Mouse (Mus musculus) cerebellum, postnatal 25 days (tissue): Measurements from ENCODE around the gene Fam98c.
"Not testable (repeated sequence)": the region's sequence is repeated elsewhere in the genome, so short reads cannot be mapped to it uniquely, and the experiment has no call there.

Experiments
- DNase-seq, 2 experiments: peaks; one replicate each; pipeline ENCODE4 v3.0.0; 2021; ENCODE audit warnings: mixed read lengths in 2 of 2

Fam98c gene

DNA sequence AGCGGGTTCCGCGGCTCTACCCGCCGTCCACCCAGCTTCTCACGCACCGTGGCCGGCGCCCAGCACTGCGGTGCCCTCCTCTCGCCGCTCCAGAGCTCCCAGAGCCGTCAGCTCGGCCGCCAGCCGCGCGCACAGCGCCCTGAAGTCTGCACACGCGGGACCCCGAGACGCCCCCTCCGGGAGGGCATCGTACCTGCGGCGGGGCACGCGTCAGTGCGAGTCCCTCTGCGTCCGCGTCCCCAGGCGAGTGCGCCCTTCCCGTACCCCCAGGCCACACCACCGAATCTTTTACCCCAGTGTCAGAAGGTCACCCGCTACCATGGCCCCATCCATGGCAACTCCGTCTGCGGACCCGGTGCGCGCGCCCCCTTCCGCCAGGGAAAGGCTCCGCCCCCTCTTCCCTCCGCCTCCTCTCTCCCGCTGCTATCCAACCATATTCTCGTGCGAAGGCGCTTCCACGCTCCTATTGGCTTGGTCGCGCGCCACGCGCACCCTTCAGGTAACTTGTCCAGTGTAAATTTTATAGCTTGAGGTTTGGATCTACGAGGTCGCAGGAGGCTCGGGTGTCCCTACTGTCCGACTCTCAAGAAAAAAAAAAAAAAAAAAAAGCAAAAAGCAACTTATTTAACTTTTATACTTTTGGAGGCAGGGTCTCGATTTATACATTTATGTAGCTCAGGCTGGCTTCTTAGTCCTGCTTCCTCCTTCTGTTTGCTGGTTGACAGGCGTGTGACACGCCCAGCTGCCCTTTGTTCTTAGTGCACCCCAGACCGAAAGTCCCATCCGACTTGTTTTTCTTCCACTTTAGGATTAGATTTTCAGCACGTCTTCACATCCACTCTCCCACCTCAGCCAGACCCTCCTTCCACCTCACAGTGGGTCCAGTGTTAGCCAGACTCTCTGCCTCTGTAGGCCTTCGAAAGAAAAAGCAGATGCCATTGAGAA lies at the start of gene Fam98c:
TSS of gene Fam98c (minus strand) at position 397 of the 945 bp plus-strand sequence.
- peak; percentile 89 to 94 for DNase-seq

DNA sequence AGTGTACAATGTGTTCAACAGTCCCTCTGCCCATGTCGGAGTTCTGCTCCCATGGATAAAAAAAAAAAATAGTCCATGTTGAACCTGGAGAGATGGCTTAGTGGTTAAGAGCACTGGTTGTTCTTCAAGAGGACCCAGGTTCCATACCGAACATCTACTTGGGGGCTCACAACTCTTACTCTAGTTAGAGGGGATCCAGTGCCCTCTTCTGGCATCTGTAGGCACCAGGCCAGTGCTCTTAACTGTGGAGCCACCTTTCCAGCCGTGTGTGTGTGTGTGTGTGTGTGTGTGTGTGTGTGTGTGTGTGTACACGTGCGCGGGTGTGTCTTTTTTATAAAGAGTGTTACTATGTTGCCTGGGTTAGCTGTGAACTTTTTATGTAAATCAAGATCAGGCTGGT lies 46.5 kb upstream of the Fam98c start:
- no peak for DNase-seq

DNA sequence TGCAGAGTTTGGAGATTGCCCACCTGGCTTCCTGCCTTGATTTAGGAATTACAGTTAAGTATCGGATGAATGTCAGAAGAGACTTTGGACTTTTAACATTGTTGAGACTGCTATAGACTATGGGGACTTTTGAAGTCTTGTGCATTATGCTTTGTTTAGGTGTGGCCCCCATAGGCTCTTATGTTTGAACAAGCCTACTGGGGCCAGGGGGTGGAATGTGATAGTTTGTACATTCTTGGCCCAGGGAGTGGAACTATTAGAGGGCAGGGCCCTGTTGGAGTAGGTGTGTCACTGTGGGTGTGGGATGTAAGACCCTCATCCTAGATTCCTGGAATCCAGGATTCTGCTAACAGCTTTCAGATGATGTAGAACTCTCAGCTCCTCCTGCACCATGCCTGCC lies 38.2 kb upstream of the Fam98c start:
- DNase-seq = not testable (repeated sequence)

DNA sequence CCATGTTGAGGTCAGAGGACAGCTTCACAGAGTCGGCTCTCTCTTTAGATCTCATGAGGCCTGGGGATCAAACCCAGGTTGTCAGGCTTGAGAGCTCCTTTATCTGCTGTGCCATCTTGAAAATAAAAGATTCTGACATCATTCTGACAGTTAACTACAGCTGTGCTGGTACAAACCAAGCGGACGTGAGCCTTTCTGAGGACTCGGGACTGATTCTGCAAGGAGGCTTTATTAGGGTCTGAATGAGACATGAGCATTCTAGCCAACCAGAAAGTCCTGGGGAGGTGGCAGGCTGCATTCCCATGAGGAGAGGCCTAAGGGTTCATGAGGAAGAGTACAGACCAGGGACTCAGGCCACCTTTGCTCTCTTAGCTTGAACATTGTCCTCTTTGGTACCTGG lies 25.3 kb upstream of the Fam98c start:
- not testable (repeated sequence) for DNase-seq

DNA sequence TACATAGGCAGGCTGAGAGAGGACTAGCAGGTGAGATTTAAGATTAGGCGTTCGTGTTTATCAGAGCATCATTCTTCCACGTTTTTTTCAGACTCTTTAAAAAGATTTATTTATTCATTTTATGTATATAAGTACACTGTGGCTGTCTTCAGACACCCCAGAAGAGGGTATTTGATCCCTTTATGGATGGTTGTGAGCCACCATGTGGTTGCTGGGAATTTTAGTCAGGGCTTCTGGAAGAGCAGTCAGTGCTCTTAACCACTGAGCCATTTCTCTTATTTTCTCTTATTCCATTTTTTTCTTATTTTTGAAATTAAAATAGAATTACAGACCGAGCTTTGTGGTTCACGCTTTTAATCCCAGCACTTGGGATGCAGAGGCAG lies 24.8 kb upstream of the Fam98c start:
- no peak for DNase-seq

DNA sequence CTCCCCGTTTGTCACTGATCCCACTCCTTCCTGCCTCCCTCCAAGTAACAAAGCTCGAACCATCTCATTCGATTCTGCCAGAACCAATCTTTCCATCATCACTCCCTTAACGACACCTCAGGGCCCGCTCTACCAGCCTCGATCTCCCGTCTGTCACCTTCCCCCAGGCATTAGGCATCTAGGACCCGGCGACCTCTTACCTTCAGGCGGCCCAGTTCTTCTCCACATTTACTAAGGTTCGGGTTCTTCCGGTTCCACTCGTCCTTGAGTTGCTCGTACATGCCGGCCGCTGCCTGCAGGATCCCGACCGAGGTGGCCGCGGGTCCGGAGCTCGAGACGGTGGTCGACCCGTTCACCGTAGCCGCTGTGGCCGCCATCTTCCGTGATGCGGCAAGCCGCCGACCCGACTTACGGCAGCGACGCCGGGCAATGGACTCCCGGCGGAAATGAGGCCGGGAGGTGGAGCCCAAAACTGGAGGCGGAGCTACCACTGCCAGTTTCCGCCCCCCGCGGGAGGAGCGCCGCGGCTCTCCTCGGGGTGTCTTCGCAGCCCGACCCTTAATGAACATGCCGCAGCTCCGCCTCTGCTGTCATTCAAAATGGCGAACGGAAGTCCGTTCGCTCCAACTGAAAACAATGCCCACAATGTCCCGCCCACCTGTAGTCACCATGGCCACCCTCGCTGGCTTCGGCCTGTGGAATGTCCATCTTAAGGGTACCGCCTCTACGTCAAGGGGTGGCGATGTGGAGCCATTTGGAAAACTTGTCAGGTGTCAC lies 24.2 kb upstream of the Fam98c start, which contains the start of gene Psmd8:
TSS of gene Psmd8 (minus strand) at position 625 of the 777 bp plus-strand sequence.
- DNase-seq = peak; percentile 96 to 98

DNA sequence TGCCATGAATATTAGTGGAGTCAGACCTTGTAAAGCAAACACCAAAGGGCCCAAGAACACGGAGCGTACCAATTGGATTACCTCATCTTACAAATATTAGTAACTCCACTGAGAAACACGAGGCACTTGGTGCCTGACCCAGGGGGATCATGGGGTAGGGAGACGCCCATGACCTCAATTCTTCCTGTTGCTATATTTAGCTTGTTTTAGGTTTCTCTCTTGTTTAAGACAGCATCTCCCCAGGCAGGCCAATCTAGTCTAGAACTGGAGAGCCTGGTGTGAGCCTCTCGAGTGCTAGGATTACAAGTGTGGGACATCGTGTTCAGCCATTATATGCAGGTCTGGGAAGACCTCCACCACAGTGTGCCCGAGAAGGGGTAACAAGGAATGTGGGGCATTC lies 23.3 kb upstream of the Fam98c start:
- DNase-seq = no peak

DNA sequence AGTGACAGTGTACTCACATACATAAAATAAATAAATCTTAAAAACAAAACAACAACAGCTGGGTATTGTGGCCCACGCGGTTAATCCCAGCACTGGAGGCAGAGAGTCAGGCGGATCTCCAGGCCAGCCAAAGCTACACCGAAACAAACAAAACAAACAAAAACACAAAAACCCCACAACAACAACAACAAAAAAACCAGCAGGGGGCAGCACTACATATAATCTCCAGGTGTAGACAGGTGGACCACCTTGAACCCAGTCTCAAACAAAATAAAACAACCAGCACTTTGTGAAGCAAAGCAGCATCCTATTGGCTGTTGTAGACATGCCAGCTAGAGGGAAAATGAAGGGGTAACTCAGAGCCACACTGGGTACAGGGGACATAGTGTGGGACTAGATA lies 22.1 kb upstream of the Fam98c start:
- peak in 1 of 2 experiments; percentile 33 for DNase-seq

DNA sequence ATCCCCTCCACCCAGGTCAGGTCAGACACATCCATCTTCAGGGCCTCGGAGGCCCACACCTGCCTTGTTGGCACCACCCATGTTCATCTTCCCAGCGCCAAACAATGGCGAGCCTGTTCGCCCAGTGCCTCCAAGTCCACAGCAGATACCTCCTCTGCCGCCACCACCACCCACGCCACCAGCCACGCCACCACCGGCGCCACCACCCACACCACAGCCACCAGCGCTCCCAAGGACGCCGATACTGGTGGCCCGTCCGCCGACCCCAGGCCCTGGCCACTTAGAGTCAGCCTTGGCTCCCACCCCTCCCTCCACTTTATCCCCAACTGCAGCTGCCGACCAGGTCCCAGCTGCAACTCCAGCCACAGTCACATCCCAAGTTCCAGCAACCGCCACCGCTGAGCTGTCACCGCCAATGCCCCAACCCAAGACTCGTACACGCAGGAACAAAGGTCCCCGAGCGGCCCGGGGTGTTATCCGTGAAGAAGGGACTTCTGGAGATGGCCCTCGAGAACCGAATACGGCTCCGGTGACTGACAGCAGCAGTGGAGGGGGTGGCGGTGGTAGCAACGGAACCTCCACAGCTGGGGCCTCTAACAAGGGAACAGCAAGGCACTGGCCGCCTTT lies 16.5 kb upstream of the Fam98c start:
- peak in 1 of 2 experiments; percentile 37 for DNase-seq

DNA sequence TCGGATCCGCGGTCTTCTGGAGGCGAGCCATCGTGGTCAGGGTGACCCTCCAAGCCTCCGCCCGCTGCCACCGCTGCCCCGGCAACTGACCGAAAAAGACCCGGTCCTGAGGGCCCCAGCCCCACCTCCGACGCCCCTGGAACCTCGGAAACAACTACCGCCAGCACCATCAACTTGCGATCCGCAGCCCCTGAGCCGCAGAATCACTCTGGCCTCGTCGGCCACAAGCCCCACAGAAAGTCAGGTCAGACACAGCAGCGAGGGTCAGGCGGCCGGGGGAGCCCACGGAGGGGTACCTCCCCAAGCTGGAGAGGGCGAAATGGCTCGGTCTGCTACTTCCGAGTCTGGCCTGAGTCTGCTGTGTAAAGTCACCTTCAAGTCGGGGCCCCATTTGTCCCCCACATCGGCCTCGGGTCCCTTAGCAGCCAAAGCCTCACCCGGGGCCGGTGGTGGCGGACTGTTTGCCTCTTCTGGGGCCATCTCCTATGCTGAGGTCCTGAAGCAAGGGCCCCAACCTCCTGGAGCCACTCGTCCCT lies 15.6 kb upstream of the Fam98c start:
- peak in 1 of 2 experiments; percentile 27 for DNase-seq

DNA sequence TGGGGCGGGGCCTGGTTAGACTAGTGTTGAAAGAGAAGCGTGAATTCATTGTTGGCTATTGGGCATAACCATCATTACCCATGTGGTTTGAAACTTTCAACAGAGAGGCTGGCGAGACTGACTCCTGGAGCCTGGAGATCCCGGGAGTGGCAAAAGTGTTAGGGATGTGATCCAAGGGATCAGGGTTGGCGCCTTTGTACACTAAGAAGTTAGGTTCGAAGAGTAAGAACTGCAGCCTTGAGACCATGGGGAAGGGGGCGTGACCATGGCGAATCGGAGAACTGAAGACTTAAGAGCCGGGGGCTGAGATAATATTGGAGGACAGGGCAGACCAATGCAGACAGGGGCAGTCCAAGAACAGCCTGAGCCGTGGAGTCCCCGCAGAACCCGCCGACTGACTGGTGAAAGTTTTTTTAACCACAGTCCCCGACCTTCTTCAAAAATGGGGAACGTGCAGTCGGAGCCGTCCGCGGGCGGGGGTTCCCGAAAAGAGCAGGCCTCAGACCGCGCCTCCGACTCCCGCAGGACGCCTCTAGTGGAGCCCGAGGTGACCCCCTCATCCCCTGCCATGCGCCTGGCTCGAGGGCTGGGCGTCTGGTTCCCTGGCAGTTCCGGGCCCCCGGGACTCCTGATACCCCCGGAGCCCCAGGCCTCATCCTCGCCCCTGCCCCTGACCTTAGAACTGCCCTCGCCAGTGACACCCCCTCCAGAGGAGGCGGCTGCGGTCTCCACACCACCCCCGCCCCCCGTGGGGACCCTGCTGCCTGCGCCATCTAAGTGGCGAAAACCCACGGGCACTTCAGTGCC lies 14.9 kb upstream of the Fam98c start:
- peak in 1 of 2 experiments; percentile 49 for DNase-seq

DNA sequence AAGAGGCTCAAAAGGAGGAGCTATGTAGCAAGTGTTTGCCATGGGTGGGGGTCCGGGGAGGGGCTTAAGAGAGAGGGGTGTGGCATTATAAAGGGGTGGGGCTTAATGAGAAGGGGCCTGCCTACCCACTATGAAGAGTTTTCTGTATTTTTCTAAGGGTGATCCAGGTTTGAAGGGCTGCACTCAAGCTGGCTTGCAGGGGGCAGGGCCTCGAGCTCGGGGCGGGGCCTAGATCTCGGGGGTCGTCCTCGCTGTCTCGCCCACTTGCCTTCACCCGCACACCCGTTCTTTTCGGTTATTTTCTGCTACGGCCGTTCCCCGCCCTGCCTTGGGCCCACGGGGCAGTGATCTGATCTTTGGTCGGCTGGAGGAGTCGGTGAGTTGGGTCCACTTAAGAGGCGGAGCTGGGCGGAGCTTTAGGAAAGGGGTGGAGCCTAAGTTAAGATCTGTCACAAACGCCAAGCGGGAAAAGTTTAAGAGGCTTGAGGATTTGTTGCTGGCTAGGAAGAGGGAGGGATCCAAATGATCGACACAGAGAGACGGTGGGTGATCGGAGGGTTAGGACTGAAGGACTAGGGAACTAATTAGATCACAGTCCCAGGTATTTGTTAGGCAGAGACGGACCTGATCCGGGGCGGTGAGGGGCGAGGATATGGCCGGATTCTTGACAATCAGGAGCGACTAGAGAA lies 14.2 kb upstream of the Fam98c start, which contains the start of the genes Ggn and Spred3:
TSS of gene Ggn (plus strand) at position 145 of the 689 bp plus-strand sequence.
TSS of gene Spred3 (minus strand) at position 346 of the 689 bp plus-strand sequence.
- DNase-seq = peak; percentile 48 to 68

DNA sequence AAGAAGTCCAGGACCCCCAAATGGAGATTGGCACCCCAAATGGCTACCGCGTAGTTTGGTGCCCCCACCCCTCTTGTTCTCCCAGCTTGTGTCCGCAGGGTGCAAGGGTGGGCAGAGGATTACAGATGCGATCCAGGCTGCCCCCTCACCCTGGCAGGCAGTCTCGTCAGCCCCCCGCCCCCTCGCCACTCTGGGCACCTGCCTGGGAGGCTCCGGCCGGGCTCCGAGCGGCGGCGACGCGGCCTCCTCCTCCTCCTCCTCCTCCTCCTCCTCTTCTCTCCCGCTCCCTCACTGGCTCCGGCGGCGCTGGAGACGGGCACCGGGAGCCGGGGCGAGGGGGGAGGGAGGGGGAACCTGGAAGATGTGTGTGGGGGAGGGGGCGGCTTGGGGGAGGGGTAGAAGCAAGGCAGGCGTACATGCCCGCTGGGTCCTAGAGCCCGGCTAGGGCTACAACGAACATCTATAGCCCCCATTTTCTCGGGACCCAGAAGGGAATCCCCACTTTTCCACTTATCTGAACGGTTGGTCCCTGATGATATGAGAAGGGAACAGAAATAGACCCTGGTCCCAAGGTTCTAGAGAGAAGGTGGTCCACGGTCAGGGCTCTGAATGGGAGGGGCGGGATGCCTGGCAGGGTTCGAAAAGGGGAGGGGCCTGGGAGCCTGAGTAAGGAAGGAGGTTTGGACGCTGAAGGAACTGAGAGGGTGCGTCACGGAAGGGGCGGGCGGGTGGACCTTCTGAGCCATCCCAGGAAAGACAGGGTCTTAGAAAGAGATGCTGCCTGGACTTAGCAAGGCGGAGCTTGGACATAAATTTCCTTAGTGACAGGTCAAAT lies 13.4 kb upstream of the Fam98c start:
- DNase-seq = peak; percentile 86 to 92

DNA sequence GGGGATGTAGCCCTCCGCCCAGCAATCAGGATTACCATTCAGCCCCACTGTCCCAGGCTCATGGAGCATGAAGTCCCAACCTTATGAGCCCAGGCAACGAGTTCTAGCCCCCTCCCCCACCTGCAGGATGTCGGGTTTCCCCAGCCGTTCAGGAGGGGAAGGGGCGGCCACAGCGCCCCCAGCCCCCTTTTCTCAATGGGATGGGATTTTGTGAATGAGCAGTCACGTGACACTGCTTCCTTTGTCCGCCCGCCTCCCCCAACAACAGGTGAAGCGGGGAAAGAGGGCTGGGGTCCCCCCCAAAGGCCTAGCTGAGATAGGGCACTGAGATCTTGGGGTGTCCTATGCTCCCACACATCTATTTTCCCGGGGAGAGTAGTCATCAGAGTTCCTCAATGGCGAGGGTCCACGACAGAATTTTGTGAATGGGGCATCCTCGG lies 12.8 kb upstream of the Fam98c start:
- DNase-seq = peak in 1 of 2 experiments; percentile 47

DNA sequence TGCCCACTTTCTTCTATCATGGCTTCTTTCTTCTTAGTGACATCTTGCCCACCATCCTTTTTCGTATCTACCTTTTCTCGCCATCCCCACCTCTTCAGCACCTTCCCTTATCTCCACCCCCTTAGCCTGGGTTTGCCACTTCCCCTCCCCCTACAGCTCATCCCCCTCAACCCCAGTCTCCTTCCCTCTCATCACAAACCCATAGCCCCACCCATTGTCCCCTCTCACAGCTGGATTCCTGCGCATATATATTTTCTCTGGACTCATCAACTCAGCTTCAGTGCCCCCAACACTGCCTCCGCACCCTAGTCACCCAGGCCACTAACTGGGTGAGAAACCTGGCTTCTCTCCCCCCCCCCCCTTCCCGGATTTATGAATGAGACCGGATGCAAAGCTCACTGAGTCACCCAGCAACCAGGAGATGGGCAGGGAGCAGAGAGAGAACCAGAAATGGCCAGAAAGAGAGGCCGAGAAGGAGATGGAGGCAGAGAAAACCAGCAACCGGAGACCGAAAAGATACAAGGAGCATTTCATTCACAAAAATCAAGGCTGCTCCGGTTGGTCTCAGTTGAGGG lies 12.2 kb upstream of the Fam98c start:
- DNase-seq = no peak

DNA sequence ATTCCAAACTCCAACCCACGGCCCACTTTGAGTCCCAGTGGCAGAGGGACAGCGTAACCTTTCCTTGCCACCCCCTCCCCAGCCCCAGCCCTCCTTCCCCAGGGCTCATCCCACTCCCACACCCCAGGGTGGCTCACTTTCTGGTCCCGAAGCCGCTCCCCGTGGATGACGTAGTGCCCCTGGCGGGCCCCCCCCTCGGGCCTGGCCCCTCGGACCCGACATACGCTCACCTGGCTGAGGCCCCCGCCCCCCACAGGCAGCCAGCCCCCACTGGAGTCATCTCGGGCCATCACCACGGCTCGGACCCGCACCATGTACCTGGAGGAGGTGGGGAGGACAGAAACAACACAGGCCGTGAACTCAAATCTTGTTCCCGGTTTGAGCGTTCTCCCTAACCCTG lies 11.6 kb upstream of the Fam98c start:
- DNase-seq = peak in 1 of 2 experiments; percentile 38

DNA sequence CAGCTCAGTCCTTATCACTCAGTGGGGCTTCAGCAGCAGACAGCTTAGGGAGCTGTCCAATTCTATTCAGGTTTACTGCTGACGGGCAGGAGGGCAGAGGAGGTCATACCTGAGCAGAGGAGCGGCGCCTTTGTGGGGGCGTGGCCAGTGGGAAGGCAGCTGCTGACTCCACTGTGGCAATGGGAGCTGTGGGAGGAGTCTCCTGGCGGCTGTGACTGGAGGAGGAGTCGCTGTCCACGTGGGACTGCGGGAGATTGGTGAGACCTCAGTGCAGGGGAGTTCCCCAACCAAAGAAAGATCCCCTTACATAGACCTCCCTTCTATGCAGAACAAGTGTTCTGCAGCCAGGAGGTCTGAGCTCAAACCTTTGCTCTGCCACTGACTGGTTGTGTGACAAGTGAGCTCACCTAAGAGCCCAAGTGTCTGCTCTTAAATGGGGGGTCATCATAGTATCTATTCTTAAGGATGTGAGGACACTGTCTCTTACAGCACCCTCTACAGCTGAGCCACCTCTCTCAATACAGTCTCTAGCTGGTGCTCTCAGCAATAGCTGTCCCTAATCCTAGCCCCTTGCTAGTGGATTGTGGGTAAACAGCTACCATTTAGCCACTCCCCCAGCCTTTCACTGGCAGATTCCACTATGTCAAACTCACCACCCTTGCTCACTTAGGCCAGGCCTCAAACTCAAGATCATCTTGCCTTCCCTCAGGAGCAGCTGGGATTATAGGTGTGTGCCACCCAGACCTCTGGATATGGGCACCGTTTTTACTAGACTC lies 6.9 kb upstream of the Fam98c start:
- DNase-seq = no peak

DNA sequence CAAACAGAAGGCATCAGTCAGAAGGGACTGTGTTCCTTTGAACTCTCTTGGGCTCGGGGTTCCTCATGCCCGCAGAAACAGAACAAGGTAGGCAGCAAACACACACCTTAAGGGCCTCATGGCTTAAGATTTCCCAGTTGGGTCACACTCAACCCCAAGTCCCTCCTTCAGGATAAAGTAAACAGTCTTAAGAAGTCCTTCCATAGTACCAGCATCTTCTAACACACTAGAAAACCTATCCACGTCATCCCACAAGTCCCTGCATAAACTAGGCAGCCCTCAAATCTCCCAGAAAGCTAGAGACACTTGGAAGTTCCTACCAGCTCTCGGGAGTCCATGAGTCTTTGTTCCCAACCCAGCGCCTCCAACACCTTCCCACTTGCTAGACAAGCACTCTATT lies 6.3 kb upstream of the Fam98c start:
- DNase-seq = no peak

DNA sequence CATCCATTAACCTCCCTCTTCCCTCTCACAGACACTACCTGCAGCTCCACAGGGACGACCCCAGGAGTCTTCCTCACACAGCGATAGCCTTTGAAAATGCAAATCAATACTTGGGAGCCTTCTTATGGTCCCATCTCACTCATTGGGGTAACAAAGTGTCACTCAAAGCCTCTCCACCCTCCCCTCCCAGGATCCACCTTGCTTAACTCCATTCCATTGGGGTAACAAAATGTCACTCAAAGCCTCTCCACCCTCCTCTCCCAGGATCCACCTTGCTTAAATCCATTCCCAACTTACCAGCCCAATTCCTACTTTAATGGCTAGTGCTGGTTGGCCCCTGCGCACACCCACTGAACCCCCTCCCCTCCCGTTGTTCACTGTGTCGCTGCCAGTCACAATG lies 2.2 kb upstream of the Fam98c start:
- DNase-seq = no peak
